Mouse (Mus musculus): ENCODE data around the gene Tifab.

GRCm38 (mm10) chr13:56167446-56168402 lies 11.0 kb downstream of the Tifab start:
- TF ChIP-seq USF2 (conservative IDR thresholded peaks at IDR 0.05; ENCODE audit: low read depth, low read length) (no peak), TBP (conservative IDR thresholded peaks at IDR 0.05; ENCODE audit: low read depth, low read length) (no peak), POLR2A (IDR thresholded peaks at IDR 0.05; ENCODE audit: low read depth, low read length) (no peak), JUND (conservative IDR thresholded peaks at IDR 0.05; ENCODE audit: low read depth, low read length) (no peak)

Data from CH12.LX (cell line).